Mouse (Mus musculus) spleen, adult 12 weeks (tissue): ENCODE data around the gene Faim.

Source experiments
- DNase-seq: peaks from one replicate; pipeline ENCODE4 v3.0.0; 2022; ENCODE audit warnings: low spot score

Gene Faim

GRCm38 (mm10) chr9:98985800-98986475 is at the start of gene Faim:
Gene Faim, plus strand, starts transcription at chr9:98986373.
- DNase-seq: peak; percentile 99

- no peak for DNase-seq
These were observed 46.9 kb upstream of the Faim start for GRCm38 (mm10) chr9:98939290-98939689.

- DNase-seq: no peak
These were observed 33.8 kb upstream of the Faim start for GRCm38 (mm10) chr9:98952171-98953050.

- no peak for DNase-seq
These were observed 32.9 kb upstream of the Faim start for GRCm38 (mm10) chr9:98953291-98953690.

- DNase-seq: no peak
These were observed 32.3 kb upstream of the Faim start for GRCm38 (mm10) chr9:98953830-98954229.

- DNase-seq: no peak
These were observed 31.6 kb upstream of the Faim start for GRCm38 (mm10) chr9:98954391-98955102.

- no peak for DNase-seq
These were observed 31.0 kb upstream of the Faim start, which contains the start of gene Foxl2 for GRCm38 (mm10) chr9:98955103-98955715. Gene Foxl2, plus strand, starts transcription at chr9:98955288.

GRCm38 (mm10) chr9:98955716-98956224 is 30.4 kb upstream of the Faim start:
- DNase-seq: no peak

GRCm38 (mm10) chr9:98956591-98957381 is 29.4 kb upstream of the Faim start:
- no peak for DNase-seq

GRCm38 (mm10) chr9:98957751-98958351 is 28.3 kb upstream of the Faim start:
- DNase-seq: no peak

- no peak for DNase-seq
These were observed 27.5 kb upstream of the Faim start for GRCm38 (mm10) chr9:98958628-98959027.

GRCm38 (mm10) chr9:98959851-98960250 is 26.3 kb upstream of the Faim start:
- no peak for DNase-seq

GRCm38 (mm10) chr9:98960348-98960747 is 25.8 kb upstream of the Faim start:
- DNase-seq: no peak

- no peak for DNase-seq
These were observed 24.3 kb upstream of the Faim start for GRCm38 (mm10) chr9:98961591-98962477.

GRCm38 (mm10) chr9:98962478-98963142 is 23.6 kb upstream of the Faim start:
- DNase-seq: no peak

- DNase-seq: no peak
These were observed 22.5 kb upstream of the Faim start for GRCm38 (mm10) chr9:98963661-98964060.

GRCm38 (mm10) chr9:98965084-98965483 is 21.1 kb upstream of the Faim start:
- DNase-seq: no peak

GRCm38 (mm10) chr9:98973101-98973521 is 13.1 kb upstream of the Faim start:
- DNase-seq: no peak

GRCm38 (mm10) chr9:98973561-98973960 is 12.6 kb upstream of the Faim start:
- no peak for DNase-seq
